Mouse (Mus musculus): Measurements from ENCODE around the gene Vapb. TPM values are rescaled to one million over a fixed set of nuclear protein-coding genes. Genes with fewer than 3 reads are reported as not detected.
A peak's percentile ranks its signal among the peaks of the same experiment; 100 is the strongest.

Gene Vapb
- polyA plus RNA-seq (2012; rRNA removed): 8.1 and 9.1 TPM in 2 replicates

DNA sequence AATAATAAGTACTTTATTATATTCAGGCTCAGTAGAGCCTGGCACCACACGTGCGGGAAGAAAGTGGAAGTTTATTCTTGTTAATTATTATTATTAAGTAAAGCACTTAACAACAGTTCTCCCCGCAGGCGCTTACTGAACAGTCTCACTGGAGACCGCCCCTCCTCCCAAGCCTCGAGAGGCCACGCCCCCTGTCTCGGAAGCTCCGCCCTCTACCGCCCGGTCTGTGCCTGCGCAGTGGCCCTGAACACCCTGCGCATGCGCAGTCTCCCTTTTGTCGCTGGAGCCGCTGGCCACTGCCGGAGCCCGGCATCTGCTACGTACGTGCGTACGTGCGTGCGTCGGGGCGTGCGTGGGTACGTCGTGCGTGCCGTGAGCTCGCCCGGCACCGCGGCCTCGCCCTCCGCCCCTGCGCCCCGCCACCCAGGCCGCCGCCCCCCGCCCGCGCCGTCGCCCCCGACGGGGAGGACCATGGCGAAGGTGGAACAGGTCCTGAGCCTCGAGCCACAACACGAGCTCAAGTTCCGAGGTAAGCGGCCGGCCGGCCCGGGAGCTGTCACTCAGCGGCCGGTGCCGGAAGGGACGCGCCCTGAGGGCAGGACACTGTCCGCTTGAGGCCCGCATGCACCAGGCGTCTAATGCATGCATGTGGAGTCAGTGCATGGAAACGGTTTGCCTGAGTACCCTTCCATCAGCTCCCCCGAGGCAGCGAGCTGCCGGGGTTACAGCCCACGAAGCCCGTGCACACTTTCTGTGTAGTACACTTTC, at the start of gene Vapb:
Vapb (plus strand) TSS at position 290 of the 768 bp plus-strand sequence.
- peak; percentile 65; the same call in 1 of the 2 replicates for TF ChIP-seq POLR2A (IDR thresholded peaks at IDR 0.05; ENCODE audit: control insufficient read depth, low read depth, low read length)
- no peak for TF ChIP-seq CTCF (IDR thresholded peaks at IDR 0.05; ENCODE audit: control insufficient read depth, insufficient read depth, insufficient replicate concordance, low read depth, low read length)
- Histone ChIP-seq H3K27me3 (ENCODE audit: control insufficient read depth, insufficient read depth, low read length) (no peaks in the 10 kb centered on the region), H3K36me3 (ENCODE audit: control insufficient read depth, insufficient read depth, low read length) (no peaks in the 10 kb centered on the region), H3K4me3 (ENCODE audit: control insufficient read depth, low read depth, low read length) (peak within 1 kb of the TSS; percentile 86), H3K27ac (ENCODE audit: control insufficient read depth, insufficient read depth, low read depth, low read length) (peak within 1 kb of the TSS; percentile 34), H3K4me1 (ENCODE audit: control insufficient read depth, insufficient read depth, low read length) (no peaks in the 10 kb centered on the region; the same call in none of the 2 replicates)

DNA sequence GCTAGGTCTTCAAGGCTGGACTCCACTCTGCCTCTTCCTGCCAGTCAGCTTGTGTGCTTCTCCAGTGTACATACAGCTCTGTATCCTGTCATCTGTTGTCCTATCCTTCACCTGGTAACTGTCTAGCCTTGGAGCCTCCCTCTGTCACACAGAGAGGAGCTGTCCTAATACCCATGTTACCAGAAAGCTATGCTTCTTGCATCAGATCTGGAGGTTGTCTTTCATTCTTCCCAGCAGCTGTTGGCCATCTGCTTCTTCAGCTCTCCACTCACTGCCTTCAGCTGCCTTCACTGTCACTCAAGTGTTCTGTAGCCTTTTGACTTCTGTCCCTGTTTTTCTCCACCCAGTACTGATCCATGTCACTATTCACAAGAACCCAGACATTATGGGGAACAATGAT, 47.5 kb upstream of the Vapb start:
- H3K4me1 ChIP-seq (ENCODE audit: control insufficient read depth, insufficient read depth, low read length): no peaks in the 10 kb centered on the region
- TF ChIP-seq POLR2A (IDR thresholded peaks at IDR 0.05; ENCODE audit: control insufficient read depth, low read depth, low read length): no peak
- no peak for TF ChIP-seq CTCF (IDR thresholded peaks at IDR 0.05; ENCODE audit: control insufficient read depth, insufficient read depth, insufficient replicate concordance, low read depth, low read length)
- no peak overlapping the region for H3K27ac ChIP-seq (ENCODE audit: control insufficient read depth, insufficient read depth, low read depth, low read length)
- no peak overlapping the region for H3K4me3 ChIP-seq (ENCODE audit: control insufficient read depth, low read depth, low read length)
- no peaks in the 10 kb centered on the region for H3K27me3 ChIP-seq (ENCODE audit: control insufficient read depth, insufficient read depth, low read length)
- no peaks in the 10 kb centered on the region; the same call in none of the 2 replicates for H3K36me3 ChIP-seq (ENCODE audit: control insufficient read depth, insufficient read depth, low read length)

DNA sequence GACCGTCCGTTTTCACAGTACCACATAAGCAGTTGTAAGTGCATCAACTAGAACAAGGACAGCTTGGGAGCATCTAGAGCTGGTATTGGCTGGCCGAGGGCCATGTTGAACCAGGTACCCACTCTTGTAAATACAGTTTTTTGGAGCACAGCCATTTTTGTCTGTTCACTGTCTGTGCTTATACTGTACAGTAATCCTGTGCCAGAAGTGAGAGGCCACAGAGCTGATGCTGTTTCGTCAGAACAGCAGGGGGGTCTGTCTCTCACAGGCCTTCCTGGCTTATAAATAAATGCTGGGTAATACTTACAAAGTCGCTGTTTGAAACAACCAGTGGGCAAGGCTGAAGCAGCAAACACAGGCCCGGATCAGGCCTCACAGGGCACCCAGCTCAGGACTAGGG, 45.6 kb upstream of the Vapb start:
- no peaks in the 10 kb centered on the region for H3K27me3 ChIP-seq (ENCODE audit: control insufficient read depth, insufficient read depth, low read length)
- H3K4me1 ChIP-seq (ENCODE audit: control insufficient read depth, insufficient read depth, low read length): no peaks in the 10 kb centered on the region
- no peak overlapping the region for H3K4me3 ChIP-seq (ENCODE audit: control insufficient read depth, low read depth, low read length)
- H3K36me3 ChIP-seq (ENCODE audit: control insufficient read depth, insufficient read depth, low read length): peaks cover 1% of the 10 kb centered on the region
- no peak for TF ChIP-seq POLR2A (IDR thresholded peaks at IDR 0.05; ENCODE audit: control insufficient read depth, low read depth, low read length)
- TF ChIP-seq CTCF (IDR thresholded peaks at IDR 0.05; ENCODE audit: control insufficient read depth, insufficient read depth, insufficient replicate concordance, low read depth, low read length): no peak
- H3K27ac ChIP-seq (ENCODE audit: control insufficient read depth, insufficient read depth, low read depth, low read length): no peak overlapping the region

DNA sequence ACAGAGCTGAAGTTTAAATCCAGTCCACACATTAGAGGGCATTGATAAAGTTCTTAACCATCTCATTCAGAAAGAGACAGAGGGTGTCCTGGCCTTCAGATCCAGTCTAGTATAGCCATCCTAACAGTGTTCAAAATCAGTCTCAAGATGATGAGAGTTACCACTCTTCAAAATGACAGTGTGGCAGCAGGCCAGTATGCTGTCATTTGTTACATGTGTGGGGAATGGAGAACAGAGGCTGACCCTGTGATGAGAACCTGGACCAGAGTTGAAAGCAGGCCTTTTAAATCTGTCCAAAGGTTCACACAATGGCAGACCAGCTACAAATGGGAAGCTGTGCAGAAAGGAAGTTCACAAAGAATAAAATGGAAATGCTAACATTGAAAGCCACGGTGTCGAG, 44.6 kb upstream of the Vapb start:
- Histone ChIP-seq H3K4me1 (ENCODE audit: control insufficient read depth, insufficient read depth, low read length) (no peaks in the 10 kb centered on the region), H3K27me3 (ENCODE audit: control insufficient read depth, insufficient read depth, low read length) (no peaks in the 10 kb centered on the region), H3K27ac (ENCODE audit: control insufficient read depth, insufficient read depth, low read depth, low read length) (no peak overlapping the region), H3K36me3 (ENCODE audit: control insufficient read depth, insufficient read depth, low read length) (peaks cover 1% of the 10 kb centered on the region), H3K4me3 (ENCODE audit: control insufficient read depth, low read depth, low read length) (peak overlapping the region; percentile 66)
- no peak for TF ChIP-seq CTCF (IDR thresholded peaks at IDR 0.05; ENCODE audit: control insufficient read depth, insufficient read depth, insufficient replicate concordance, low read depth, low read length)

DNA sequence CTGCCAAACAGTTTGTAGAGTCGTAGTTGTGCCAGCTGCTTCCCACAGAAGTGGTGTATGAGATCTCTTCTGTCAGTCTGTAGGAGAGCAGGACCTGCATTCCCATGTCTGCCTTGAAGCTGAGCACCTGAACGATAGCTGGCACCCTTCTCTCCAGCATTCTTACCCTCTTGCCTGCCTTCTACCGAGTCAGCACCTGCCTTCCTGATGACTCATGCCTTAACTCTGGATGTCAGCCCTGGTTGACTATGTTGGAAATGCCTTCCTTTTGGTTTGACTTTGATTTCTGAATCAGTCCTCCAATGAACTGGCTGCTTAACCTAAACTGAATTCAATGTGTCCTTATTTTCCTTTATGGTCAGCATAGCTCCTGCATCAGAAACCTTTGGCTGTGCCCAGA, 38.5 kb upstream of the Vapb start:
- H3K4me3 ChIP-seq (ENCODE audit: control insufficient read depth, low read depth, low read length): no peak overlapping the region
- peaks cover 4% of the 10 kb centered on the region for H3K36me3 ChIP-seq (ENCODE audit: control insufficient read depth, insufficient read depth, low read length)
- no peaks in the 10 kb centered on the region for H3K4me1 ChIP-seq (ENCODE audit: control insufficient read depth, insufficient read depth, low read length)
- TF ChIP-seq CTCF (IDR thresholded peaks at IDR 0.05; ENCODE audit: control insufficient read depth, insufficient read depth, insufficient replicate concordance, low read depth, low read length) (no peak), POLR2A (IDR thresholded peaks at IDR 0.05; ENCODE audit: control insufficient read depth, low read depth, low read length) (no peak)
- H3K27me3 ChIP-seq (ENCODE audit: control insufficient read depth, insufficient read depth, low read length): no peaks in the 10 kb centered on the region
- H3K27ac ChIP-seq (ENCODE audit: control insufficient read depth, insufficient read depth, low read depth, low read length): no peak overlapping the region

DNA sequence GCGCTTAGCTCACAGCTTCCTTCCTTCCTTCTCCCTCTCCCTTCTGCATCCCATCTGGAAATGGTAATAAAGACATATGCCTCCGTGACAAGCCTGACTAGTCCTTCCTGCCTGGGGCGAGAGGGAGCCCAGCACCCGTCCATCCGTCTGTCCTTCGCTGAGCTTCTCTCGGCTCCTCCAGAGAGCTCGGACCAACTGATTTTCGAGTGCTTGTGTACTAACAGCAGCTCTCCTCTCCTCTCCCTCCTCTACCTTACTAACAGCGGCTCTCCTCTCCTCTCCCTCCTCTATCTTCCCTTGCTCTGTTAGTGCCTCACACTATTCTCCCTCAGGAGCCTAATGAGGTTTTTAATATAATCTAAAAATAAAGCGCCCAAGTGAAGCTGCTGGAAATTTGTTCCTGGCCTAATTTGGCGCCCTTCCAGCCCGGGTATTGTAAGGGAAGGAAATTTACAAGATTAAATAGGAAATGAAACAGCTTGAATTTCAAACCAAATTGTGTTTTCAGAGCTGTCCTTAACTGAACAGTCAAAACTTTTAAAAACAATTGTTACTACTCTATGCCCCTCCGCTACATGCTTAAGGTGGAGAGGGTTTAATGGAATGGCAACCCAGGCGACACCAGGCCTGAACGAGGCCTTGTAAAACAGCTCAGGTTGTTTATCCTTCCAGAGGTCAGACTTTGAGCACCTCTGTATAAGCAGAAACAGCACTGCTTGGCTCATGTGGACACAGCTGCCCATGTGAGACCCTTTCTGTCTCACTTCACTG, 35.0 kb upstream of the Vapb start:
- H3K27me3 ChIP-seq (ENCODE audit: control insufficient read depth, insufficient read depth, low read length): no peaks in the 10 kb centered on the region
- H3K4me1 ChIP-seq (ENCODE audit: control insufficient read depth, insufficient read depth, low read length): no peaks in the 10 kb centered on the region
- H3K4me3 ChIP-seq (ENCODE audit: control insufficient read depth, low read depth, low read length): no peak overlapping the region
- peaks cover 3% of the 10 kb centered on the region for H3K36me3 ChIP-seq (ENCODE audit: control insufficient read depth, insufficient read depth, low read length)
- TF ChIP-seq CTCF (IDR thresholded peaks at IDR 0.05; ENCODE audit: control insufficient read depth, insufficient read depth, insufficient replicate concordance, low read depth, low read length) (no peak), POLR2A (IDR thresholded peaks at IDR 0.05; ENCODE audit: control insufficient read depth, low read depth, low read length) (no peak)
- H3K27ac ChIP-seq (ENCODE audit: control insufficient read depth, insufficient read depth, low read depth, low read length): no peak overlapping the region

DNA sequence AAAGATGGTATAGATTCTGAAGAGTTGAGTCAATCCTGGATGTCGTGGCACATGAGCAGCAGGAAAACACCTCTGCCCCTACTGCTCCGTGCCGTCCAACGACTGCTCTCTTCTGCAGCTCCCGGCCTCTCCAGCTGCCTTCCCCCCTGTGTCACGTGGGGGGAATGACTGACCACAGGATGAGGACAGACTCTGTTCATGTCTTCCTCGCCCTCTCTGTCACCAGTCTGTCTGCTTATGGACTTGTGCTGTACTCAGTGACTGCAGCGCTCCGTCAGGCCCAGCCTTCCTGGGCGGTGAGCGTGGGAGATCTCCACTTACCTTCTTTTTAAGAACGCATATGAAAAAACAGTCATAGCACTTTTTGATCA, 34.5 kb upstream of the Vapb start:
- Histone ChIP-seq H3K27me3 (ENCODE audit: control insufficient read depth, insufficient read depth, low read length) (no peaks in the 10 kb centered on the region), H3K36me3 (ENCODE audit: control insufficient read depth, insufficient read depth, low read length) (peaks cover 3% of the 10 kb centered on the region), H3K27ac (ENCODE audit: control insufficient read depth, insufficient read depth, low read depth, low read length) (no peak overlapping the region), H3K4me3 (ENCODE audit: control insufficient read depth, low read depth, low read length) (no peak overlapping the region), H3K4me1 (ENCODE audit: control insufficient read depth, insufficient read depth, low read length) (no peaks in the 10 kb centered on the region)
- no peak for TF ChIP-seq CTCF (IDR thresholded peaks at IDR 0.05; ENCODE audit: control insufficient read depth, insufficient read depth, insufficient replicate concordance, low read depth, low read length)
- no peak for TF ChIP-seq POLR2A (IDR thresholded peaks at IDR 0.05; ENCODE audit: control insufficient read depth, low read depth, low read length)

Data from testis, adult 2 months (tissue).